Mouse (Mus musculus) bone marrow macrophage, adult 2 months (primary cell): ENCODE results near the gene Teddm1b. TPM values are rescaled to one million over a fixed set of nuclear protein-coding genes. Genes with fewer than 3 reads are reported as not detected.

ENCODE experiments used
- H3K27ac ChIP-seq: 2 replicates; pipeline ENCODE4 v1.5.1; 2012; ENCODE audit warnings: low read depth, low read length; ENCODE audit not compliant: insufficient read depth
- H3K4me1 ChIP-seq: 2 replicates; pipeline ENCODE4 v1.6.1; 2012; ENCODE audit warnings: low read length; ENCODE audit not compliant: control insufficient read depth, insufficient read depth
- H3K4me3 ChIP-seq: 2 replicates; pipeline ENCODE4 v1.5.1; 2012; ENCODE audit warnings: mild to moderate bottlenecking, low read length, moderate library complexity; ENCODE audit not compliant: insufficient read depth
- CTCF ChIP-seq: IDR thresholded peaks from 2 replicates; pipeline ENCODE4 v1.5.1; 2012; ENCODE audit warnings: low read depth, mild to moderate bottlenecking, low read length, moderate library complexity
- POLR2A ChIP-seq: IDR thresholded peaks from 2 replicates; pipeline ENCODE4 v1.6.1; 2012; ENCODE audit warnings: mild to moderate bottlenecking, low read depth, low read length, borderline replicate concordance
- polyA plus RNA-seq: library from polyadenylated mRNA; stranded (reverse); fragments of >200 nt; gene quantifications from 2 replicates; pipeline ENCODE4 v1.2.4, GENCODE M21; 2012; ENCODE audit not compliant: missing spikeins, insufficient read depth, insufficient read length

Teddm1b gene
- polyA plus RNA-seq, 1 experiment = not detected

DNA sequence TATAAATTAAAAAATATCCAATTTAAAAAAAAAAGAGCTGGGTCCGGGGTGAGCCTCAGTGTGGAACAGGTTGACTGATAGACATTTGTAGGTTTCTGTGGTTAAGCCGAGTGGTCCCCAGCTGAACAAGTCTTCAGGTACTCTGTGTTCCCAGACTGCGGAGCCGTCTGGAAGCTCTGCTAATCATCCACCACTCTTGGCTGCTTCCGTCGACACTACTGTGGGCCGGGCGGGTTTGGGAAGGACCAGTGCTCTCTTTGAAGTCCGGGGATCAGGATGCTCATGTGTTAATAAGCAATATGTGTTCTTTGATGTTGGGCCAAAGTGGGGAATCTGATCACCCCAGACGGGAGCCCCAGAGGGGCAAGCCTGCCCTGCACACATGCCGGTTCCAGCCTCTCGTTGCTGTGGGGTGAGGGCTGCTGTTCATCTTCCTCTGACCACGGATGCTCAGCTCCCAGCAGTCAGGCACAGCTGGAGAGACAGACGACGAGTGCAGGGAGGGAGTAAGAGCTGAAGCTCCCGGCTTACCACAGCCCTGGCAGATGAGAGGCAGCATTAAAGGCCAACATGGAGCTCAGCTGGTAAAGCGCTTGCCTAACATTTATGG is 12.0 kb downstream of the Teddm1b start:
- H3K27ac ChIP-seq = no peak overlapping the region
- H3K4me1 ChIP-seq = no peaks in the 10 kb centered on the region
- TF ChIP-seq CTCF = no peak
- no peak for TF ChIP-seq POLR2A
- no peak overlapping the region for H3K4me3 ChIP-seq

DNA sequence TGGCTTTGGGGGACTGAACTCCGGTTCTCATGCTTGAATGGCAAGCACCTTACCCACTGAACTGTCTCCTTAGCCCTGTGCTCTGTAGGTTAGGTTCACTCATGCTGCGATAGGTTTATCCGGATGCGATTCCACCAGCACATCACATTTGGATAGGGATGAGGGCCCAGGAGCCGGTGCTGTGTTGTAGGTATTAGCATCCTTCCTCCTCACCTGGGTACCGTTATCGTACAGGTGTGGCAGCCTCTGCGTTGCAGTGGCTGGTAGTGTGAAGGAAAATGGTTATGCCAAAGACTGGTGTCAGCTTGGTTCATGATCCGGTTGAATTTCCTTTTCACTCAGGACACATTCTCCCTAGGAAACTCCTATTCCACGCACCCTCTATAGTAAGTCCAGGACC is 16.0 kb downstream of the Teddm1b start:
- H3K4me3 ChIP-seq = no peak overlapping the region
- H3K4me1 ChIP-seq = peaks cover 10% of the 10 kb centered on the region
- no peak for TF ChIP-seq POLR2A
- no peak for TF ChIP-seq CTCF
- H3K27ac ChIP-seq = no peak overlapping the region

DNA sequence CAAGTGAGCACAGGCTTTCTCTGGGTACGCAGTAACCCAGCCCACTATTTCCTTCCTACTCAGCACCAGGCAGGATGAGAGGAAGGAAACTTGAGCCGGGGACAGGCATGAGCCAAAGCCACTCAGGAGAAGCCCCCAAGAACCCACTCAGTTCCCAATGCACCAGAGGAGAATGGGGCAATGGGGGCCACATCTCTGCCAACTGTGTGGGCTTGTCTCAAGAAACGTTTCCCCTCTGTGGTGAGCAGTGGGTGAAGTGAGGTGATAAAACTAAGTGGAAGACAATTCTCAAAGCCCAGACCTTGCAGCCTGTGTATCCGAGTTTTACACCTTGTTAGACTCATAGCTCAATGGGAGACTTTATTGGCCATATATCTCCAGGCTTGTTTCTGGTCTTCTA is 17.3 kb downstream of the Teddm1b start, which contains the start of gene Teddm1a:
Gene Teddm1a (plus strand): TSS at position 301 of the 400 bp plus-strand sequence.
- TF ChIP-seq POLR2A = no peak
- TF ChIP-seq CTCF = no peak
- no peak within 1 kb of the TSS for H3K27ac ChIP-seq
- H3K4me3 ChIP-seq = no peak within 1 kb of the TSS
- H3K4me1 ChIP-seq = peaks cover 11% of the 10 kb centered on the region

DNA sequence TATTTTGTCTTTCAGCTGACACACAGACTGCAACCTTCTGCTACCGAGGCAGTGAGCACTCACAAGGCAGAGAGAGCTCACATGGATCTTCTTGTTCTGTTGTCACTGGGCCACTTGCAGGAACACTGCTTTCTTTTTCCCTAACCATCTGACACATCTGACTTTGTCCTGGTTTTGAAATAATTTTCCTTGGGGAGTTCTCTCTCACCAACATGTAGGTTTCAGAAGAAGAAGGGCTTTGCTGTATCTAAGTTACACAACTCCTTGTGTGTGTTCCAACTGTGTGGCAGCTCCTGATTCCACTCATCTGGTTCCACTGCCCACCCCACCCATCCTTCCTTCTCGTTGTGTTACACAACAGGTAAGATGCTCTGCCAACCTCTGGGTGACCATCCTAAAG is 19.6 kb downstream of the Teddm1b start:
- H3K4me3 ChIP-seq = no peak overlapping the region
- peaks cover 12% of the 10 kb centered on the region for H3K4me1 ChIP-seq
- TF ChIP-seq POLR2A (no peak), CTCF (no peak)
- H3K27ac ChIP-seq = no peak overlapping the region

DNA sequence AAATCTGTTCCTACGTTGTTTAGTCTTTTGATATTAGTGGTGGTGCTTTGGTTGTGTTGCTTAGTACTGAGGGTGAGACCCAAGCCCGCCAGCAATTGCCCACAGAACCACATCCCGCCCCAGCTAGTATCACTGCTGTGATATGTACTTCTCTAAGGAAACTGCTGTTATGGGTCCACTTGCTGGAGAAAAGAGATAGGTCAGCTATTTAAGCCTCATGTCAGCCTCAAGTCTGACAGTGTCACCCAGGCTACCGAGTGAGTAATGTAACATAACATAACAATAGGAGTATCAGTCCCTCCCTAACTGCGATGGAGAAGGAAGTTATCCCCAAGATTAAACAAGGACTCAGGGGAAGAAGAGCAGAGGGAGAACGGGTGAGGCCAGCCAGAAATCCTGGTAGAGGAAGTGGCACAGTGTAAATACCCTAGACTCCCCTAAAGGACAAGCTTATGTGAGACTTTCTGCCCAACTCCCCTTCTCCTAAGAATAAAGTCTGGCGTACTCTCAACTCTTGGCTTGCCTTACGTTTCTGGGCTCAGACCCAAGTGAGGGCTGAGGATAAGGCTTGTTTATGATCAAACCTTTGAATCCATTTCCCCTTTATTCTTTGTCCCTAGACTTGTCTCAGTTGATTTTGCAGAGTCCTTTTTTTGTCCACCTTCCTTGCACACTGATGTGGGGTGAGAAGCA is 20.2 kb downstream of the Teddm1b start:
- Histone ChIP-seq H3K27ac (0 out of 2 replicates have a peak overlapping the region, but pooled peaks have one; percentile 11), H3K4me3 (no peak overlapping the region), H3K4me1 (peaks cover 17% of the 10 kb centered on the region)
- TF ChIP-seq CTCF (no peak), POLR2A (no peak)

DNA sequence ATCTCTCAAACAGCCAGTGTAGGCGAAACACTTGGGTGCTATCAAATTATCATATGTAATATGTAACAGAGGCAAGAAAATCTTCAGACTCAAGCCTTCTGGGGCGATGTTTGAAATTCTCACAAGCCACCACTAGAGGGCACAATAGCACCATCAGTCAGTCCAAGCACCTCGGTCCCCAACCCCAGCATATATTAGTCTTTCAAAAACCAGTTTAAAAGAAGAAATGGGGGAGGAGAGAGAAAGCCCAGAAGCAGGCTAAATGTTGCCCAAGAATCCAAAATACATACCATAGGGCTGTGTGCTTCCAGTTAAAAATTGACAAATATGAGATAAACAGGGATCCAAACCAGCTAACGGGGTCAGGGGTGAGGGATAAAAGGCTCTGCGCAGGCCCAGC is 20.8 kb downstream of the Teddm1b start:
- no peak for TF ChIP-seq POLR2A
- TF ChIP-seq CTCF = peak; percentile 65
- Histone ChIP-seq H3K27ac (no peak overlapping the region), H3K4me1 (peaks cover 17% of the 10 kb centered on the region), H3K4me3 (no peak overlapping the region)

DNA sequence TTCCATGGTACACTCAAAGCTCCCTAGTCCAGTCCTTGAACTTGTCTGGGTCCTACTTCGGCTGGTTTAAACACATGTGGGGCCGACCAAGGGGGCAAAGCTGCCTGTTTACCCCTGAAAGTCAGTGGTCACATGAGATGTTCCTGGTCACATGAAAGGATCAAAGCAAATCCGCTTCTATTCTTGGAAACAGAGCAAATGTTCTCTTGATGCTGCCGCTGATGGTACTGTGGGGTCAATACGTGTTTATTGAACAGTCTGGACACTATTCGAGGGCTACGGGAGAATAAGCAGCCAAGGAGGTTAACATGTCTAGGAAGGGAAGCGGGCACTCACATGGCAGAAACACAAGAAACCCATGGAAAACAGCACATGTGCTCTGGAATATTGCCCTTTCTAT is 23.1 kb downstream of the Teddm1b start:
- H3K27ac ChIP-seq = no peak overlapping the region
- H3K4me3 ChIP-seq = no peak overlapping the region
- peaks cover 21% of the 10 kb centered on the region for H3K4me1 ChIP-seq
- TF ChIP-seq POLR2A (no peak), CTCF (no peak)

DNA sequence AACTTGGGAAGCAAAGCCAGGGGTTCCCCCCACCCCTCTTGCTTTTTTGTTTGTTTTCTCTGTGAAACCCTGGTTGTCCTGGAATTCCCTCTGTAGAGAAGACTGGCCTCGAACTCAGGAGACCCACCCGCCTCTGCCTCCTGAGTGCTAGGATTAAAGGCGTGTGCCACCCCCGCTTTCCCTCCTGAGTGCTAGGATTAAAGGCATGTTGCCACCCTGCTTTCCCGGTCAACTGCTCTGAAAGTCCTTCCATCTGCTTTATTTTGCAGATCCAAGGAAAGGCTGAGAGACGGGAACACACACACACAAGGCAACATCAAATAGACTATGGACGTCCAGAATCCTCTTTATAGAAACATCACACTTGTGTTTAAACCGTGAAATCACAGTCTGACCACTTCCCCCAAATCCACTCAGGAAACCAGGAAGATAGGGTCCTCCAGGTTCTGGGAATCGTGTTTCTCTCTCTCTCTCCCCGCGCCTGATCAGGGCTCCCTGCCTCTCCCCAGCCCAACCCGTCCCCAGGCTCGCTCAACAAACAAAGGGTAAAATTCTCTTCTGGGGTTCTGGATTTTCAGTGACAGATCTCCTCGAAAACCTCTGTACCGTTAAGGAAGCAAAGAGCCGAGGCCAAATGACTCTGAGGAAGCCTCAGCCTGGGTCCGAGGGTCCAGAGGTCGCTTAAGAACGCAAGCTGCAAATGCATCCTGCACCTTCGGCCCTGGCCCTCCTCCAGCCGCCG is 25.0 kb downstream of the Teddm1b start:
- Histone ChIP-seq H3K4me3 (peak overlapping the region; percentile 63), H3K4me1 (peaks cover 15% of the 10 kb centered on the region), H3K27ac (peak overlapping the region; percentile 47)
- TF ChIP-seq CTCF (no peak), POLR2A (no peak)

DNA sequence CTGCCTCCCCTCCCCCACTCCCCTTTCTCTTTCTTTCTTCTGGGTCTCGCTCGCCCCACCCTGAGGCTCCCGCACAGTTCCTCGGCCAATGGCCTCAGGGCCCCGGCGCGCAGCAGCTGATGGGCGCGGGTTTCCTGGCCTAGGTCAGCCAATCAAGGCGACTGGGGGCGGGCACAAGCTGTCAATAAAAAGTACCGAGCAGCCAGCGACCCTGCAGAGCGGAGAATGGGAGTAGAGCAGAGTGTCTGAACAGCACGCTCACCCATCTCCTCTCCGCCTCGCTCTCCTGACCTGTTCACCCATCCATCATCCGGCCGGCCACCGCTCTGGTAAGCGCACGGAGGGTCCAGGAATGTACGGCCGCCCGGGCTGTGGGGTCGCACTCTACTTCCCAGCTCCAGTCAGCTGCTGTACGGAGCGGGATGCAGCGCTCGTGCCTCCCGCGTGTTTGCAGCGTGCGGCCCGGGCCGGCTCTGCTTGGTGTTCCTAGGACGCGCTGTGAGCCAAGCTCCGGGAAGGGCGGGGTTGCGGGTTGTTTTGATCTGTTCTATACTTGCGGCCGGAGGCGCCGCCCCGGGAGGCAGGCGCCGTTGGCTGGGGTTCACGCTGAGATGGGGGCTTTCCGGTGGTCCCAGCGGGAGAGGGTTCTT is 25.7 kb downstream of the Teddm1b start, which contains the start of the genes Glul and Teddm2:
Gene Glul (plus strand): TSS at position 214 of the 650 bp plus-strand sequence.
Gene Teddm2 (minus strand): TSS at position 498 of the 650 bp plus-strand sequence.
- Histone ChIP-seq H3K4me1 (peaks cover 11% of the 10 kb centered on the region), H3K27ac (peak within 1 kb of the TSS; percentile 78), H3K4me3 (peak within 1 kb of the TSS; percentile 95)
- peak; percentile 99 for TF ChIP-seq POLR2A
- TF ChIP-seq CTCF = no peak

DNA sequence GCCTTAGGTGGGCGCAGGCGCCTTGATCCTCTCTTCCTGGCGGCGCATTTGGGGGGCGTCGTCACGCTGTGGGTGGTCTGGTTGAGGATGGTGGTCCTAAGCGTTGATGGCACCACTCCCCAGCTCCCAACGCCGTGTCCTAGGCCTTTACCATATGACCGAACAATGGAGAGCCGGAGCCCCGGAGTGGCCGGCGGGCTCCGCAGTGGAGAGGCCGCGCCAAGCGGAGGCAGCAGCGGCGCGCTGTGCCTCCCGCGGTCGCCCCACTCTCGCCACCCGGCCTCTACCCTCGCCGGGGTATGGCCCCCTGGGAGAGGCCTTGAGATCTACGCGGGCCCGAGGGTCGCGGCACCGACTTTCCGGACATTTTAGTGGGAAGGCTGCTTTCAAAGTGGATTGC is 26.2 kb downstream of the Teddm1b start:
- Histone ChIP-seq H3K27ac (peak overlapping the region; percentile 78), H3K4me3 (peak overlapping the region; percentile 95), H3K4me1 (peaks cover 9% of the 10 kb centered on the region)
- TF ChIP-seq CTCF (no peak), POLR2A (no peak)
